11 mouse cellular contexts compared by ENCODE assay signal in genomic region chr7:39549336-39549735, GRCm38 (mm10). TPM values are rescaled to one million over a fixed set of nuclear protein-coding genes. Genes with fewer than 3 reads are reported as not detected.
DNase-seq lines count a peak whose midpoint lies in the region; ATAC-seq and TF ChIP-seq lines count a peak whose summit lies in the region.
"Had no signal": no experiment of that assay in that cellular context is flagged by ENCODE, and none has a peak within 500 bp of the region (broad histone marks: within the 10 kb centered on the region; RNA-seq: fewer than 3 reads in every experiment).

No protein-coding gene starts in this region.

- H3K79me2 ChIP-seq in heart, adult 2 months (replicated peaks; ENCODE audit: control insufficient read depth, insufficient read depth, low read length) = peaks cover 4% of the 10 kb centered on the region

- no peak overlapping the region for H3K4me3 ChIP-seq in heart, adult 2 months
- no peak overlapping the region for H3K4me3 ChIP-seq in hindbrain, embryonic 13.5 days
- H3K4me3 ChIP-seq: erythroblast, embryonic 14.5 days; liver, embryonic 12.5 days had no signal

- peaks cover 5% of the 10 kb centered on the region for H3K4me1 ChIP-seq in heart, adult 2 months (ENCODE audit: control insufficient read depth, insufficient read depth, low read length)
- peaks cover 21% of the 10 kb centered on the region for H3K4me1 ChIP-seq in hindbrain, embryonic 13.5 days (replicated peaks)

- TF ChIP-seq EP300 in heart, adult 2 months (IDR thresholded peaks at IDR 0.05; ENCODE audit: insufficient read depth, low read depth, low read length) = no peak

- H3K4me2 ChIP-seq in hindbrain, embryonic 13.5 days = no peak overlapping the region
- H3K4me2 ChIP-seq: liver, embryonic 12.5 days had no signal

- intact Hi-C loops in heart, adult 2 months (cut with DNase I) = no loop called here

- H3K27me3 ChIP-seq in heart, adult 2 months (ENCODE audit: control insufficient read depth, insufficient read depth, low read length) = no peaks in the 10 kb centered on the region
- H3K27me3 ChIP-seq in hindbrain, embryonic 13.5 days = no peaks in the 10 kb centered on the region
- H3K27me3 ChIP-seq: liver, embryonic 12.5 days had no signal

- no peak for TF ChIP-seq CTCF in heart, adult 2 months (IDR thresholded peaks at IDR 0.05)

- H3K27ac ChIP-seq in heart, adult 2 months = no peak overlapping the region
- no peak overlapping the region for H3K27ac ChIP-seq in hindbrain, embryonic 13.5 days
- H3K27ac ChIP-seq: liver, embryonic 12.5 days had no signal

- WGBS in heart, adult 2 months = 63% methylated on average over 2 of the region's 2 CpGs
- WGBS in hindbrain, embryonic 13.5 days = 74% methylated on average over 2 of the region's 2 CpGs

- TF ChIP-seq POLR2A in heart, adult 2 months (IDR thresholded peaks at IDR 0.05; ENCODE audit: insufficient read depth, low read depth, low read length) = no peak

- no peak overlapping the region for H3K9ac ChIP-seq in heart, adult 2 months (ENCODE audit: low read depth, low read length)
- H3K9ac ChIP-seq in hindbrain, embryonic 13.5 days = no peak overlapping the region
- H3K9ac ChIP-seq: liver, embryonic 12.5 days had no signal

- ATAC-seq in hindbrain, embryonic 13.5 days (ENCODE audit: low FRiP score) = no peak
- ATAC-seq: liver, embryonic 12.5 days had no signal

- peak; percentile 46 to 52 for DNase-seq in heart, adult 2 months
- DNase-seq in heart, adult 8-10 months (ENCODE audit: low spot score) = no peak
- peak; percentile 34 for DNase-seq in right cerebral cortex, postnatal 14 days
- DNase-seq in right cerebral cortex, adult 18-20 months = no peak
- peak; percentile 63 to 65 for DNase-seq in kidney, adult 8-10 months
- DNase-seq in lung, postnatal 4 days = peak; percentile 68 to 76
- no peak for DNase-seq in frontal cortex, postnatal 10 days (ENCODE audit: low spot score in 2 of 2)
- DNase-seq: layer of hippocampus, adult 9-11 months had no signal

- H3K36me3 ChIP-seq in heart, adult 2 months (ENCODE audit: control insufficient read depth, insufficient read depth, low read length) = peaks cover 9% of the 10 kb centered on the region
- H3K36me3 ChIP-seq in hindbrain, embryonic 13.5 days = no peaks in the 10 kb centered on the region; the same call in 1 of the 2 replicates
- H3K36me3 ChIP-seq: liver, embryonic 12.5 days had no signal

- no peaks in the 10 kb centered on the region for H3K9me3 ChIP-seq in hindbrain, embryonic 13.5 days
- H3K9me3 ChIP-seq: liver, embryonic 12.5 days had no signal

RNA-seq across cellular contexts. Expression of gene Zfp619, which starts 31.8 kb away (rescaled TPM):
- total RNA-seq in heart, adult 2 months (2021) = 1 to 10 TPM; 1.4 to 1.9 TPM
- 0.55 and 0.97 TPM in 2 replicates for polyA plus RNA-seq in heart, adult 2 months (2012; rRNA removed)
- total RNA-seq in heart, adult 8-10 months (2022) = 1 to 10 TPM; 1.7 to 1.9 (median 1.7) TPM
- 2.9 and 3.4 TPM in 2 replicates for polyA plus RNA-seq in hindbrain, embryonic 13.5 days (2015; fragmentation: Nextera tagmentation; extraction: Ambion mirVana)
- polyA plus RNA-seq: erythroblast, embryonic 14.5 days had no signal

Comparison
In these comparisons a context has a peak if more than half of its experiments do, and no peak if none do; other contexts are left out.
1. DNase-seq: peak in heart, adult 2 months (2 of 2), right cerebral cortex, postnatal 14 days (single experiment), kidney, adult 8-10 months (2 of 2) and lung, postnatal 4 days (2 of 2); none in heart, adult 8-10 months (single experiment), right cerebral cortex, adult 18-20 months (single experiment) and frontal cortex, postnatal 10 days (0 of 2).